Mouse (Mus musculus): ENCODE data around the gene Sv2c. TPM values are rescaled to one million over a fixed set of nuclear protein-coding genes. Genes with fewer than 3 reads are reported as not detected.

The Sv2c gene
- polyA plus RNA-seq, 1 experiment: 0.04 TPM

GRCm38 (mm10) chr13:96040275-96041042, 91.9 kb downstream of the Sv2c start:
- TF ChIP-seq MYOD1 (IDR thresholded peaks at IDR 0.05; ENCODE audit: control insufficient read depth, insufficient read length, low read depth): no peak
- TF ChIP-seq CTCF (IDR thresholded peaks at IDR 0.05; ENCODE audit: control insufficient read depth, insufficient read depth, insufficient read length): no peak
- no peak for TF ChIP-seq MYOG (IDR thresholded peaks at IDR 0.05; ENCODE audit: control insufficient read depth, extremely low read depth, insufficient read length)
- TF ChIP-seq USF1 (IDR thresholded peaks at IDR 0.05; ENCODE audit: low read depth): no peak
- TF ChIP-seq MAX (IDR thresholded peaks at IDR 0.05): no peak
- TF ChIP-seq FOSL1 (IDR thresholded peaks at IDR 0.05; ENCODE audit: insufficient read depth, low read length, poor library complexity, severe bottlenecking): no peak
- no peak for TF ChIP-seq CEBPB (IDR thresholded peaks at IDR 0.05; ENCODE audit: low read depth)
- Histone ChIP-seq H3K27me3 (ENCODE audit: control insufficient read depth, insufficient read depth, insufficient read length) (peaks cover 7% of the 10 kb centered on the region), H3K4me3 (ENCODE audit: insufficient read depth, poor library complexity, severe bottlenecking) (no peak overlapping the region), H3K79me3 (ENCODE audit: low read depth) (no peaks in the 10 kb centered on the region), H3K36me3 (ENCODE audit: control insufficient read depth, insufficient read depth) (no peaks in the 10 kb centered on the region), H3ac (ENCODE audit: control insufficient read depth, insufficient read length, low read depth) (no peak overlapping the region), H3K79me2 (ENCODE audit: control insufficient read depth, insufficient read depth) (no peaks in the 10 kb centered on the region)

GRCm38 (mm10) chr13:96039536-96039935, 92.8 kb downstream of the Sv2c start:
- Histone ChIP-seq H3K36me3 (ENCODE audit: control insufficient read depth, insufficient read depth) (no peaks in the 10 kb centered on the region), H3K79me3 (ENCODE audit: low read depth) (no peaks in the 10 kb centered on the region), H3K4me3 (ENCODE audit: insufficient read depth, poor library complexity, severe bottlenecking) (no peak overlapping the region), H3ac (ENCODE audit: control insufficient read depth, insufficient read length, low read depth) (no peak overlapping the region), H3K79me2 (ENCODE audit: control insufficient read depth, insufficient read depth) (no peaks in the 10 kb centered on the region), H3K27me3 (ENCODE audit: control insufficient read depth, insufficient read depth, insufficient read length) (peaks cover 7% of the 10 kb centered on the region)
- TF ChIP-seq USF1 (IDR thresholded peaks at IDR 0.05; ENCODE audit: low read depth) (no peak), CTCF (IDR thresholded peaks at IDR 0.05; ENCODE audit: control insufficient read depth, insufficient read depth, insufficient read length) (no peak), MYOG (IDR thresholded peaks at IDR 0.05; ENCODE audit: control insufficient read depth, extremely low read depth, insufficient read length) (no peak), CEBPB (IDR thresholded peaks at IDR 0.05; ENCODE audit: low read depth) (no peak), FOSL1 (IDR thresholded peaks at IDR 0.05; ENCODE audit: insufficient read depth, low read length, poor library complexity, severe bottlenecking) (no peak), MAX (IDR thresholded peaks at IDR 0.05) (no peak), MYOD1 (IDR thresholded peaks at IDR 0.05; ENCODE audit: control insufficient read depth, insufficient read length, low read depth) (no peak)

GRCm38 (mm10) chr13:96030368-96031223, 101.8 kb downstream of the Sv2c start:
- Histone ChIP-seq H3K79me2 (ENCODE audit: control insufficient read depth, insufficient read depth) (no peaks in the 10 kb centered on the region), H3K27me3 (ENCODE audit: control insufficient read depth, insufficient read depth, insufficient read length) (no peaks in the 10 kb centered on the region), H3ac (ENCODE audit: control insufficient read depth, insufficient read length, low read depth) (no peak overlapping the region), H3K4me3 (ENCODE audit: insufficient read depth, poor library complexity, severe bottlenecking) (no peak overlapping the region), H3K79me3 (ENCODE audit: low read depth) (no peaks in the 10 kb centered on the region), H3K36me3 (ENCODE audit: control insufficient read depth, insufficient read depth) (no peaks in the 10 kb centered on the region)
- TF ChIP-seq USF1 (IDR thresholded peaks at IDR 0.05; ENCODE audit: low read depth): no peak
- peak; percentile 7 for TF ChIP-seq CTCF (IDR thresholded peaks at IDR 0.05; ENCODE audit: control insufficient read depth, insufficient read depth, insufficient read length)

GRCm38 (mm10) chr13:96023858-96024257, 108.5 kb downstream of the Sv2c start:
- peaks cover 7% of the 10 kb centered on the region for H3K27me3 ChIP-seq (ENCODE audit: control insufficient read depth, insufficient read depth, insufficient read length)
- H3K4me3 ChIP-seq (ENCODE audit: insufficient read depth, poor library complexity, severe bottlenecking): no peak overlapping the region
- no peaks in the 10 kb centered on the region for H3K79me3 ChIP-seq (ENCODE audit: low read depth)
- TF ChIP-seq FOSL1 (IDR thresholded peaks at IDR 0.05; ENCODE audit: insufficient read depth, low read length, poor library complexity, severe bottlenecking) (no peak), MAX (IDR thresholded peaks at IDR 0.05) (no peak), MYOD1 (IDR thresholded peaks at IDR 0.05; ENCODE audit: control insufficient read depth, insufficient read length, low read depth) (no peak), CTCF (IDR thresholded peaks at IDR 0.05; ENCODE audit: control insufficient read depth, insufficient read depth, insufficient read length) (no peak), MYOG (IDR thresholded peaks at IDR 0.05; ENCODE audit: control insufficient read depth, extremely low read depth, insufficient read length) (no peak), USF1 (IDR thresholded peaks at IDR 0.05; ENCODE audit: low read depth) (no peak), CEBPB (IDR thresholded peaks at IDR 0.05; ENCODE audit: low read depth) (no peak)
- no peaks in the 10 kb centered on the region for H3K79me2 ChIP-seq (ENCODE audit: control insufficient read depth, insufficient read depth)
- no peaks in the 10 kb centered on the region for H3K36me3 ChIP-seq (ENCODE audit: control insufficient read depth, insufficient read depth)
- H3ac ChIP-seq (ENCODE audit: control insufficient read depth, insufficient read length, low read depth): no peak overlapping the region

- no peak overlapping the region for H3K4me3 ChIP-seq (ENCODE audit: insufficient read depth, poor library complexity, severe bottlenecking)
- no peak for TF ChIP-seq MYOG (IDR thresholded peaks at IDR 0.05; ENCODE audit: control insufficient read depth, extremely low read depth, insufficient read length)
- peak; percentile 71 for TF ChIP-seq FOSL1 (IDR thresholded peaks at IDR 0.05; ENCODE audit: insufficient read depth, low read length, poor library complexity, severe bottlenecking)
- TF ChIP-seq MAX (IDR thresholded peaks at IDR 0.05): no peak
These were observed 116.9 kb downstream of the Sv2c start for GRCm38 (mm10) chr13:96015516-96015915.

More at GRCm38 (mm10) chr13:96015516-96015915, 116.9 kb downstream of the Sv2c start:
- no peak overlapping the region for H3ac ChIP-seq (ENCODE audit: control insufficient read depth, insufficient read length, low read depth)
- H3K79me3 ChIP-seq (ENCODE audit: low read depth): no peaks in the 10 kb centered on the region
- no peaks in the 10 kb centered on the region for H3K36me3 ChIP-seq (ENCODE audit: control insufficient read depth, insufficient read depth)
- H3K27me3 ChIP-seq (ENCODE audit: control insufficient read depth, insufficient read depth, insufficient read length): no peaks in the 10 kb centered on the region
- no peaks in the 10 kb centered on the region for H3K79me2 ChIP-seq (ENCODE audit: control insufficient read depth, insufficient read depth)

All from C2C12 (cell line).